Mouse (Mus musculus) gastrocnemius, postnatal 10 days (tissue): ENCODE results near the gene Carns1. TPM values are rescaled to one million over a fixed set of nuclear protein-coding genes. Genes with fewer than 3 reads are reported as not detected.
A peak's percentile ranks its signal among the peaks of the same experiment; 100 is the strongest.
"Not testable (repeated sequence)": the region's sequence is repeated elsewhere in the genome, so short reads cannot be mapped to it uniquely, and the experiment has no call there.

Experiments
- DNase-seq: peaks from one replicate; pipeline ENCODE4 v3.0.0; 2021; ENCODE audit warnings: mixed read lengths
- total RNA-seq, 2 experiments: library from RNA; stranded (reverse); gene quantifications; 2 replicates each; pipeline ENCODE4 v1.2.3; 2021

Gene Carns1
- total RNA-seq, 2 experiments from 2014 or later: 33.1 to 47.1 TPM

DNA sequence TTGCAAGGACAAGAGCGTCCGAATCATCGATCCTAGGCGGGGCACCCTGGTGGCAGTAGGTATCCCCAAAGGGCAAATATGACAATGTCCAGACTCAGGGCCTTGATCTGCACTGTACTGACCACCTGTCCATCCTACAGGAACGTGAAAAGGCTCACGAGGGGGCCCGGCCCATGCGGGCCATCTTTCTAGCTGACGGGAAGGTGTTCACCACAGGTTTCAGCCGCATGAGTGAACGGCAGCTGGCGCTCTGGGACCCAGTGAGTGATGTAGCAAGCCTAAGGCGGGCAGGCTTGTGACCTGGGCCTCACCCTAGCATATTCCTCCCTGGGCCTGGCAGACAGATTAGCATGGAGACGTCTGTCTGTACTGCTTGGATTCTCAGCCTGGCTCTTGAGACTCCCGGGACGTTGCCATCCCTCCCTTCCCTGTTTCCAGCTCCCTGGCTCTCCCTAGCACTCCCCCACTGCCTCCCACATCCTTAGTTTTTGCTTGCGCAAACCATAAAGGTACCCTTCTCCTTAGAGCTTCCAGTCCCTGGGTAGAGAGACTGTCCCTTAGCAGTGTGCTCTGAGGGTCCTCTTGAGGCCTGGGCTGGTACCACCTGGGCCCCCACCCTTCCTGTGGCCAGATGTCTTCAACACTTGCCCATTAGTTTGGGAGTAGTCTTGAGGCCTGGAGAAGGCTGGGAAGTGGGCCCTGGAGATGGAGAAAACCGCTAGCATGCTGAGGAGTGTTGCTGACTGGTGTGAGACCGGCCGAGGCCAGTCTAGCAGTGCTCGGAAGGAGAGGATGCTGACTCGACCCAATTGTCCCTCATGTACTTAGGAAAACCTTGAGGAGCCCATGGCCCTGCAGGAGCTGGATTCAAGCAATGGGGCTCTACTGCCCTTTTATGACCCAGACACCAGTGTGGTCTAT lies 24.5 kb downstream of the Carns1 start:
- DNase-seq: no peak

- no peak for DNase-seq
Observed at GRCm38 (mm10) chr19:4149764-4150461, 25.4 kb downstream of the Carns1 start.

DNA sequence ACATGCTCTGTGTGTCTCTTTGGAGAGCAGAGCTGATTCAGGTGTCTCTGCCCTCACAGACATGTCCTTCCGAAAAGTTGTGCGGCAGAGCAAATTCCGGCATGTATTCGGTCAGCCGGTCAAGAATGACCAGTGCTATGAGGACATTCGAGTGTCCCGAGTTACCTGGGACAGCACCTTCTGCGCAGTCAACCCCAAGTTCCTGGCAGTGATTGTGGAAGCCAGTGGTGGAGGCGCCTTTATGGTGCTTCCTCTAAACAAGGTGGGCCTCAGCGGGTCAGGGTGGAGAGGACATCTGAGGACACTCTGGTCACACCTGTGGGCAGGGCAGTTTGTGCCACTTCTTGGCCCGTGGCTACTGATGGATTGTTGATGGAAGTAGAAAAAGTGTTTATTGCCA lies 26.0 kb downstream of the Carns1 start:
- no peak for DNase-seq

- no peak for DNase-seq
Observed at GRCm38 (mm10) chr19:4148819-4149218, 26.5 kb downstream of the Carns1 start.

DNA sequence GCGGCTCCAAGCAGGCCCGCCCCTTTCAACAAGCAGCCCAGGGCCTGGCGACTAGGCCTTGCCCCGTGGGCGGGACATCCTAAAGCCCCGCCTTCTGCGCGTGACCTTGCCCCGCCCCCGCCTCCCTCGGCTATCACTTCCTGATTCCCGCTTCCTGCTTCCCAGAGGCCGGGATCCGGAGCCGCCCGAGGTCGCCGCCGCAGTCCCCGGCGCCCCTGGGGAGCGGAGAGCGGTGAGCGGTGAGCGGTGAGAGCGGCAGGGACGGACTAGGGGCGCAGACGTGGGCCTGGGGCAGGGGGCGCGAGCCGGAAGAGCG lies 26.8 kb downstream of the Carns1 start, which contains the start of gene Coro1b:
Gene Coro1b (plus strand): TSS at position 129 of the 316 bp plus-strand sequence.
- DNase-seq: peak; percentile 99

DNA sequence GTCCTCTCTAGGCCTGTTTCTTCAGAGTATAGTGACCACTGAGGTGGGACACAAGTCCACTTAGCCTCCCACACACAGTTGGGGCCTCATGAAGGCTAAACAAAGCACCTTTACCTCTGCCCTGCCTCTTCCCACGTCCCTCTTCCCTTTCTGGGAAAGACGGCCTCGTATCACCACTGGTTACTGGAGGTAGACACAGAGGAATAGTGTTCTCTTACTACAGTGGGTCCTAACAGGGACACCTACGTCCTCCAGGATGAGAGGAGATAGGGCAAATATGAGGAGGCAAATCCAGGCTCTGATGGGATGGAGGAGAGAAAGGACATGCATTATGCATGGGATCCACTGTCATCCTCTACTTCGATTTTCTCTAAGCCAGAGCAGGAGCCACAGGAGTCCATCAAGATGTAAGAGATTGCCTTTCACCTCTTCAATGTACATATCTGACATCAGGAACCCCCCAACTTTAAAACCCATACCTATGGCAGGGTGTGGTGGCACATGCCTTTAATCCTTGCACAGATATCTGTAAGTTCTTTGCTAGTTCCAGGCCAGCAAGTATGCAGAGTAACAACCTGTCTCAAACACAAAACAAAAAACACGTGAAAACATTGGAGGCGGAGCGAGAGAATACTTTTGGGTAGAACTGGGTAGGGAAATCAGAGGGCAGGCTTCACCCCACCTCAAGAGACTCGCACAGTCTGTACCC lies 27.3 kb downstream of the Carns1 start:
- no peak for DNase-seq

- DNase-seq: no peak
Observed at GRCm38 (mm10) chr19:4147022-4147405, 28.3 kb downstream of the Carns1 start.

GRCm38 (mm10) chr19:4146366-4147021 lies 28.8 kb downstream of the Carns1 start:
- DNase-seq: no peak

DNA sequence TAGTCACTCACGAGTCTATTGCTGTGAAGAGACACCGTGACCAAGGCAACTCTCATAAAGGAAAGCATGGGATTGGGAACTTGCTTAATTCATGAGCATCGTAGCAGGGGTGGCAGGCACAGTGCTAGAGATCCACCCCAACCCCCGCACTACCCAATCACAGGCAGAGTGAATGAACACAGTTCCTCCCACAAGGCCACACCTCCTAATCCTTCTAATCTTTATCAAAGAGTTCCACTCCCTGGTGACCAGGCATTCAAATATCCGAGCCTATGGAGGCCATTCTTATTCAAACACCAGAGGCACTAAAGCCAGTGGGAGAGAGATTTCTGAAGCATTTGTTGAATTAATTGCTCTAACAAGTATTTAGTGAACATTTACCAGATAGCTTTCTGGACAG lies 29.3 kb downstream of the Carns1 start:
- no peak for DNase-seq

GRCm38 (mm10) chr19:4144550-4145498 lies 30.5 kb downstream of the Carns1 start:
- no peak for DNase-seq

GRCm38 (mm10) chr19:4143759-4144268 lies 31.5 kb downstream of the Carns1 start, which contains the start of gene Cabp4:
Gene Cabp4, minus strand, starts transcription at chr19:4144033.
- no peak for DNase-seq

- no peak for DNase-seq
Observed at GRCm38 (mm10) chr19:4142416-4143173, 32.7 kb downstream of the Carns1 start.

DNA sequence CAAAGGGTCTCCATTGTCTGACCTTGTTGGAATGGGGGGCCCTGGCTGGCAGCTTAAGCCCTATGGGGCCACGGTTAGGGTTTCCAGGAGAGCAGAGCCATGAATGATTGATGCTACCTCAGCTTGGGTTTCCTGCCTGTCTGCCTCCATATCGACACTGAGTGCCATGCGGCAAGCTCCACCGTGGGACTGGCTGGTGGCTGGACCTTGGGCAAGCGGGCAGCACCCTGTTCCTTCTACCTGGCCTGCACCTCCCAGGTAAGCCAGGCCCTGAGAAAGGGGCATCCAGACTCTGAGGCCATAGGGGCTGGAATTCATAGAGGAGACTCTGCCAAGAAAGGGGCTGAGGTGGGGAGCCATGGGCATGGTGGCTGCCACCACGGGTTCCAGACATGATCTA lies 35.1 kb downstream of the Carns1 start:
- no peak for DNase-seq

GRCm38 (mm10) chr19:4139446-4139845 lies 35.8 kb downstream of the Carns1 start, which contains the start of gene Gpr152:
Gene Gpr152, plus strand, starts transcription at chr19:4139787.
- no peak for DNase-seq

- DNase-seq: no peak
Observed at GRCm38 (mm10) chr19:4137913-4138312, 37.4 kb downstream of the Carns1 start.

GRCm38 (mm10) chr19:4136463-4136862 lies 38.8 kb downstream of the Carns1 start:
- no peak for DNase-seq

- DNase-seq: not testable (repeated sequence)
Observed at GRCm38 (mm10) chr19:4135963-4136345, 39.3 kb downstream of the Carns1 start.

DNA sequence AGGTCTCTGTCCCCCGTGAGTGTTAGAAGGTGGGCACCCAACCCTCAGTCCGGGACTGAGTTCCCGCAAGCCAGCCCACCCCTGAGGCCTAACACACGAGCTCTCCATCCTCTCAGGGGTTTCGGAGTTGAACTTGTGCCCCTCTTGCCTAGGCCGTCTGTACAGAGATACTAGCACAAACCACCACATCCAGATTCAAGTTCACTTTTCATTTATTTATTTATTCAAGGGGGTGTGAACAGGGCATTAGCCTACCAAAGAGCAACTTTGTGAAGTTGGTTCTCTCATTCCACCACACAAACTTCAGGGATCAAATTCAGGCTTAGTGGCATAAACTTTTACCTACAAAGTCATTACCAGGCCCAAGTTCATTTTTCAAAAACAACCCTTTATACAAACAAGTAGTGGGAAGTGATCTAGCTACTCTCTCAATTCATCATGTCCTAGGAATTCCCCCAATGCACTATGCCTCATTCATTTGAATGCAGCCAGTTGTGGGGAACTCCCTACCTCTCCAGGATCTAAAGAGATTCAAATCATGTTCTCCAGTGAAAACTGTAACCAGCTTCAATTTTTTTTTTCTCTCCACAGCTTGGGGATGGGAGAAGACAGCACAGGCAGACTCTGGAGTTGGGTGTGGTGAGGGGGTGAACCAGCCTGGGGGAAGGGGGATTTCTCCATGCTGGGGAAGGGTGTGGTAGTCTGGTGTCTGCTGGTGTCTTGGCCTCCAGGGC lies 39.9 kb downstream of the Carns1 start:
- DNase-seq: not testable (repeated sequence)

DNA sequence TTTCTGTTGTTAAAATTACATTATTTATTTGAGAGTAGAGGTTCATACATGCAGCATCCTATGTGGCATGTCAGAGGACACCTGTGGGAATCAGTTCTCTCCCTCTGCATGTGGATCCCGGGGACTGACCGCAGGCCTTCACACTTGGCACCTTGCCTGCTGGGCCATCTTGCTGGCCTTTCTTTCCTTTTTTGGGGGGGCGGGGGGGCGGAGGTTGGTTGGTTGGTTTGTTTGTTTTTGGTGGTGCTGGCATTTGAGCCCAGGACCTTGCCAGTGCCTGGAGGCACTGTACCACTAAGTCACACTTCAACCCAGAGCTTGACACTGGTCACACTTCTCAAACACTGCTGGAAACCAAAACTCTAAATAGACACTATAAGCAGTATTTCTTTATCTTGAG lies 40.9 kb downstream of the Carns1 start:
- no peak for DNase-seq
